Mouse (Mus musculus) thymus, adult 2 months (tissue): Measurements from ENCODE around the gene Ebf1.

Experiments used
- CTCF ChIP-seq: fragments of 200-500 bp; IDR thresholded peaks from 2 replicates; pipeline ENCODE4 v1.5.1; 2012; ENCODE audit warnings: mild to moderate bottlenecking, control low read depth, low read length, moderate library complexity, borderline replicate concordance; ENCODE audit not compliant: control insufficient read depth, poor library complexity, insufficient read depth; ENCODE audit errors: extremely low read depth
- POLR2A ChIP-seq: fragments of 200-500 bp; IDR thresholded peaks from 2 replicates; pipeline ENCODE4 v1.6.1; 2012; ENCODE audit warnings: mild to moderate bottlenecking, low read length, control low read depth, moderate library complexity; ENCODE audit not compliant: control insufficient read depth, poor library complexity, insufficient read depth; ENCODE audit errors: extremely low read depth

DNA sequence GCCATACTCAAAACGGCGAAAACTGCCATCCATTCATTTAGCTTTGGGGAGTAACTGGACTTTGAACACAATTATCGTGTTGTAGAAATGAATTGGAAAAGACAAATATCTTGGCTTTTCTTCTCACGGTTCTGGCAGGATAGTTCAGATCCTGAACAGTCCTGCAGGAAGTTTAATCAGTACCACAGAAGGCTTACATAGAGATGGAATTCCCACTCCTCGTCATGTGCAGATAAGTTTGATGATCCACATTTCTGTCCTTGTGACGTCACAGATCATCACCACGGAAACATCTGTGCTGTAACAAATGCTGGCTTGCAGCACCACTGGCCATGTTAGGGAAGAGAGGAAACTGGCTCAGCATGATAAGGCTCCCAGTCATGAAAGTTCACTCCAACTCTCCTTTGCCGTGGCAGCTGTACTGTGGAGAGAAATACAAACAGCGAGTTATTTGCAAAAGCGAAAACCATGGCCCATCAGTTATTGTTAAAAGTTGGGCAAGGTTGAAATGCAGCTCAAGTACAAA, 280.1 kb downstream of the Ebf1 start:
- TF ChIP-seq CTCF: no peak
- no peak for TF ChIP-seq POLR2A
